Mouse (Mus musculus) MEL (cell line): ENCODE data around the gene Abhd12b.
"Not testable (repeated sequence)": the region's sequence is repeated elsewhere in the genome, so short reads cannot be mapped to it uniquely, and the experiment has no call there.

Experiments used
- CTCF ChIP-seq, 3 experiments: IDR thresholded peaks in 2 of 3; conservative IDR thresholded peaks in 1 of 3; 2 replicates each; pipeline ENCODE4 v1.5.1; 2011 to 2012; ENCODE audit warnings: low read length in 3 of 3, low read depth in 2 of 3, mild to moderate bottlenecking in 2 of 3, improper control_type of control experiment in 1 of 3, inconsistent platforms in 1 of 3, mixed read lengths in 1 of 3, moderate library complexity in 1 of 3; ENCODE audit not compliant: control insufficient read depth in 1 of 3, insufficient read depth in 1 of 3, poor library complexity in 1 of 3, severe bottlenecking in 1 of 3
- E2F4 ChIP-seq: IDR thresholded peaks from 2 replicates; pipeline ENCODE4 v1.6.1; 2011; ENCODE audit warnings: low read depth, low read length, improper control_type of control experiment, borderline replicate concordance
- TBP ChIP-seq: IDR thresholded peaks from 2 replicates; pipeline ENCODE4 v1.8.0; 2011; ENCODE audit warnings: low read depth, low read length, improper control_type of control experiment
- USF2 ChIP-seq, 2 experiments: IDR thresholded peaks; 2 replicates each; pipeline ENCODE4 v1.6.1; 2011 to 2012; ENCODE audit warnings: improper control_type of control experiment in 2 of 2, low read length in 2 of 2, borderline replicate concordance in 1 of 2, inconsistent platforms in 1 of 2, low read depth in 1 of 2, mild to moderate bottlenecking in 1 of 2; ENCODE audit not compliant: insufficient read depth in 1 of 2

- not testable (repeated sequence) for TF ChIP-seq USF2 (IDR thresholded peaks at IDR 0.05; ENCODE audit: borderline replicate concordance in 1 of 2, insufficient read depth in 1 of 2, low read depth in 1 of 2, low read length in 2 of 2); TBP; E2F4; CTCF (IDR thresholded peaks at IDR 0.05 in 2 of 3, conservative IDR thresholded peaks at IDR 0.05 in 1 of 3; ENCODE audit: control insufficient read depth in 1 of 3, insufficient read depth in 1 of 3, low read depth in 2 of 3, low read length in 3 of 3, poor library complexity in 1 of 3, severe bottlenecking in 1 of 3)
These were observed 9.8 kb upstream of the Abhd12b start for GRCm38 (mm10) chr12:70144106-70144587.
